Mouse (Mus musculus): ENCODE measurements around the gene Unc5b.

DNA sequence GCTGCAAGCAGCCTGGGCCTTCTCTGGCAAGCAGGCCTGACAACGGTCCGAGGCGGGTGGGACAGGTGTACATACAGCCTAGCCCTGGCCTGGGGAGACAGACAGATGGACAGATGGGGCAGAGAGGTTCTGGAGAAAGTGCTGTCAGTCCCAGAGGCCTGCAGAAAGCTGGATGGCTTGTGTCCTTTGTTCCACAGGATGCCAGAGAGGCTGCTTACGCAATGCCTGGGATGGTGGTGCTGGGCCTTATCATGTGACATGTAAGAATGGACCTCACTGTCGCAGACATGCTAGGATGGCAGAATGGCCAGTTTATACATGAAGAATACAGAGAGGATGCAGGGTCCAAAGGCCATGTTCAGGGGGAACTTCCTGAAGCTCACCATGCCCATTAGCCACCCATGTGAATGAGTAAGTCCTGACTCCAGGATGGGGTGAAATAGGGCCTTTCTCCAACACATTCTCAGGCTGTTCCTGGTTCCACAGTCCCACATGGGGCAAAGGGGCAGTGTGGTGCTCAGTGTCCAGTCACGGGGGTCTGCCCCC is 83.6 kb downstream of the Unc5b start:
- TF ChIP-seq CTCF (IDR thresholded peaks at IDR 0.05; ENCODE audit: low read depth), result no peak
- no peak for TF ChIP-seq EP300 (IDR thresholded peaks at IDR 0.05; ENCODE audit: low read depth)

All from liver, embryonic 14.5 days (tissue).